Mouse (Mus musculus) midbrain, embryonic 14.5 days (tissue): ENCODE results near the gene Pgs1. TPM values are rescaled to one million over a fixed set of nuclear protein-coding genes. Genes with fewer than 3 reads are reported as not detected.
A peak's percentile ranks its signal among the peaks of the same experiment; 100 is the strongest.

Experiments used
- ATAC-seq: fragments of 200-750 bp; cut with Nextera tagmentation; 2 replicates; pipeline ENCODE4 v1.8.0; 2017; ENCODE audit warnings: moderate number of reproducible peaks, moderate library complexity; ENCODE audit not compliant: low FRiP score, low TSS enrichment
- DNase-seq: peaks from one replicate; pipeline ENCODE4 v3.0.0-alpha.2; 2015
- H3K27ac ChIP-seq: fragments of 300-500 bp; sonication (generic); replicated peaks from 2 replicates; pipeline ENCODE4 v1.5.1; 2014; ENCODE audit warnings: mild to moderate bottlenecking, low read depth, low read length, moderate library complexity
- H3K27me3 ChIP-seq: fragments of 300-500 bp; sonication (generic); 2 replicates; pipeline ENCODE4 v1.6.1; 2014; ENCODE audit warnings: low read length, control low read depth, mixed read lengths; ENCODE audit not compliant: control insufficient read depth, insufficient read depth
- H3K36me3 ChIP-seq: fragments of 300-500 bp; sonication (generic); 2 replicates; pipeline ENCODE4 v1.6.1; 2014; ENCODE audit warnings: low read length, control low read depth; ENCODE audit not compliant: control insufficient read depth, insufficient read depth
- H3K4me1 ChIP-seq: fragments of 300-500 bp; sonication (generic); 2 replicates; pipeline ENCODE4 v1.6.1; 2014; ENCODE audit warnings: mild to moderate bottlenecking, antibody characterized with exemption, low read length, control low read depth; ENCODE audit not compliant: control insufficient read depth, insufficient read depth
- H3K4me2 ChIP-seq: fragments of 300-500 bp; sonication (generic); 2 replicates; pipeline ENCODE4 v1.6.1; 2014; ENCODE audit warnings: mild to moderate bottlenecking, low read length, moderate library complexity
- H3K4me3 ChIP-seq: fragments of 300-500 bp; sonication (generic); replicated peaks from 2 replicates; pipeline ENCODE4 v1.5.1; 2014; ENCODE audit warnings: low read depth, low read length
- H3K9ac ChIP-seq: fragments of 300-500 bp; sonication (generic); replicated peaks from 2 replicates; pipeline ENCODE4 v1.6.1; 2014; ENCODE audit warnings: mild to moderate bottlenecking, low read length, moderate library complexity
- H3K9me3 ChIP-seq: fragments of 300-500 bp; sonication (generic); 2 replicates; pipeline ENCODE4 v1.6.1; 2016; ENCODE audit warnings: low read length, control low read depth, mixed read lengths; ENCODE audit not compliant: control insufficient read depth
- WGBS: fragments of 180-500 bp; shearing (Covaris S2); extraction: QIAGEN DNeasy Blood & Tissue Kit; methylation state at CpG from one replicate; pipeline ENCODE4 v1.1.7; 2014; 5-methylcytosine and 5-hydroxymethylcytosine counted together
- polyA plus RNA-seq: library from polyadenylated mRNA; unstranded; fragments of >200 nt; fragmentation: Nextera tagmentation; extraction: Ambion mirVana; gene quantifications from 2 replicates; pipeline ENCODE4 v1.2.1, GENCODE M21; 2014

The Pgs1 gene
- polyA plus RNA-seq, 1 experiment from 2014 or later = 47.9 TPM

DNA sequence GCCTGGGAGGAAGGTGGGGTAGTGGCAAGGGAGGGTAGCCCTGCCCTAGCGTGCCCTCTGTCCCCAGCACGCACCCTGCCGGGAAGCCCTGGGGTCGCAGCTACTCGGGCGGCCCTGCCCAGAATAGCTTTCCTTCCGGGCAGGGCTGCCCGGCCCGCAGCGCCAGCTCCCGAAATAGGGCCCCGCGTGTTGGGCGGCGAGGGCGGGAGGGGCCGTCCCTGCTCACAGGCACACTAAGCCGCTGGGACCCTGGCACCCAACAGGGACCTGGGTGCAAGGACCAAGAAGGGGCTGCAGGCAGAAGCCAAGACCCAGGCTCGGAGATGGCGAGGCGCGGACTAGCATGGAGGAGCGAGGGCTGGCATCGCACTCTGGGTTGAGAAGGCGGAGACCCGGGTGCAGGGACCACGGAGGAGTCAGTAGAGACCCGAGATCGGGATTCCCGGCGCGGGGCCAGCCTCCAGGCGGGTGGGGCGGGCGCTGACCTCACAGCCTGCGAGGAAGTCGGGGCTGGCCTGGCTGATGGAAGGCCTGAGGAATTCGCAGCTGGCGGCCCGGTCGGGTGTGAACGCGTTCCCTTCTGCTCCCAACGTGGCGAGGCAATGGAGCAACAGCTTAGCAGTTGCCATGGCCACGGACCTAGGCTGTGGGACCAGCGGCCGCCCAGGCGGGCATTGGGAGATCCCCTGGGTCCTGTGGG lies 36.5 kb upstream of the Pgs1 start:
- H3K36me3 ChIP-seq = no peaks in the 10 kb centered on the region
- no peaks in the 10 kb centered on the region for H3K9me3 ChIP-seq
- peak overlapping the region; percentile 22 for H3K4me3 ChIP-seq
- DNase-seq (peak; percentile 82), ATAC-seq (peak; percentile 78)
- H3K9ac ChIP-seq = peak overlapping the region; percentile 52
- peaks cover 6% of the 10 kb centered on the region; the same call in 1 of the 2 replicates for H3K4me1 ChIP-seq
- 0 out of 2 replicates have a peak overlapping the region, but pooled peaks have one; percentile 20 for H3K27ac ChIP-seq
- 1% methylated on average over 49 of the region's 49 CpGs for WGBS
- peak overlapping the region; percentile 54 for H3K4me2 ChIP-seq
- no peaks in the 10 kb centered on the region; the same call in 1 of the 2 replicates for H3K27me3 ChIP-seq

GRCm38 (mm10) chr11:117951391-117951790 lies 34.7 kb upstream of the Pgs1 start:
- DNase-seq = no peak

DNA sequence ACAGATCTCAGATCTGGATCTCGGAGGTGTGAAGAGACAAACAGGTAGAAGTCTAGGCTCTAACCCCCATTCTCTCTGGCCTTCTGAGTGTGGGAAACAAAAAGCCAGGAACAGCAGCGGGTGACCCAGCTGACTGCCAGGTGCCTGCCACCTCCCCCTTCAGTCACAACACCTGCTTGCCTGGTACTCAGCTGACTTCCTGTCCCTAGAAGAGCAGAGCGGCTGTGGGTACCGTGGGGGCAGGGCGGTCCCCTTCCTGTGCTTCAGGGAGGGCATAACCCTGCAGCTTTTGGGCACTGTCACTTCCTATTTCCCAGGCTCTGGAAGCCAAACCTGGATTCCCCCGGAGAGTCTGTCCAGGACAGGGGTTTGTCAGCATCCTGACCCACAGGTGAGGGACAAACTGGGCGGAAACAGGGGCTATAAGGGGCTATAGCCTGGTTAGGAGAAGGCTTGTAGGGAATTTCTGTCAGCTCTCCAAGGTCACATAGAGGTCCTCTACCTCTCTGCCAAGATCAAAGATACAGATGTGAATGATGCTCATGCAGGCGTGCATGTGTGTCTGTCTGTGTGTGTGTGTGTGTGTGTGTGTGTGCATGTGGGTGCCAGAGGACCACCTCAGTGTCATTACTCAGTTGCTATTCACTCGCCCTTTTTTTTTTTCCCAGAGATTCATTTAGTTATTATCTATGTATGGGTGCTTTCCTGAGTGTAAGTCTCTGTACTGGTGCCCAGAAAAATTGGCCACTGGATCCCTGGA lies 33.7 kb upstream of the Pgs1 start:
- Histone ChIP-seq H3K9me3 (no peaks in the 10 kb centered on the region), H3K4me1 (peaks cover 6% of the 10 kb centered on the region; the same call in 1 of the 2 replicates), H3K4me2 (no peak overlapping the region), H3K27ac (no peak overlapping the region), H3K4me3 (no peak overlapping the region), H3K9ac (no peak overlapping the region), H3K27me3 (no peaks in the 10 kb centered on the region; the same call in 1 of the 2 replicates), H3K36me3 (no peaks in the 10 kb centered on the region)
- WGBS = 76% methylated on average over 9 of the region's 9 CpGs
- DNase-seq (no peak), ATAC-seq (no peak)

More at GRCm38 (mm10) chr11:117951391-117951790, 34.7 kb upstream of the Pgs1 start:
- ATAC-seq = no peak
- Histone ChIP-seq H3K4me1 (peaks cover 6% of the 10 kb centered on the region; the same call in 1 of the 2 replicates), H3K9me3 (no peaks in the 10 kb centered on the region), H3K4me3 (no peak overlapping the region), H3K9ac (no peak overlapping the region), H3K4me2 (no peak overlapping the region), H3K27me3 (no peaks in the 10 kb centered on the region; the same call in 1 of the 2 replicates), H3K27ac (no peak overlapping the region), H3K36me3 (no peaks in the 10 kb centered on the region)
- 83% methylated on average over 6 of the region's 6 CpGs for WGBS

DNA sequence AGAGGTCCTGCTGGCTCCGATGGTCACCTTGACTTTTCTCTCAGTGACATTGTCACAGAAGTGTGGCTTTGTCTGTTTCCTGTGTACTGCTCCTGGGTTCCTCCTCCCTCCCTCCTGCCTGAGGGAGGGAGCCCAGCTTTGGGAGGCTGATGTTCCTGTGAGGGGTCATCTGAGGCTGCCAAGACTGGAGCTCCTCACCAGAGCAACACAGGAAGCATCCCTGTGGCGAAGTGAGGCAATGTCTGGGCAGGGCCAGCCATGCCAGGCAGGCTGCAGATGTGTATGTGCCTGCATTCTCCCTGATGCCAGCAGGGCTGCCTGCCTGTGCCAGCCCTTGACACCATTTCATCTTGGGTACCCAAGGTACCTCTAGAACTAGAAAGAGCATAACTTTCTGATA lies 32.0 kb upstream of the Pgs1 start:
- Histone ChIP-seq H3K27ac (no peak overlapping the region), H3K9ac (no peak overlapping the region), H3K4me1 (peaks cover 6% of the 10 kb centered on the region; the same call in 1 of the 2 replicates), H3K4me2 (no peak overlapping the region), H3K9me3 (no peaks in the 10 kb centered on the region), H3K4me3 (no peak overlapping the region), H3K36me3 (no peaks in the 10 kb centered on the region), H3K27me3 (no peaks in the 10 kb centered on the region; the same call in 1 of the 2 replicates)
- ATAC-seq (no peak), DNase-seq (no peak)
- WGBS = 63% methylated on average over 2 of the region's 2 CpGs

DNA sequence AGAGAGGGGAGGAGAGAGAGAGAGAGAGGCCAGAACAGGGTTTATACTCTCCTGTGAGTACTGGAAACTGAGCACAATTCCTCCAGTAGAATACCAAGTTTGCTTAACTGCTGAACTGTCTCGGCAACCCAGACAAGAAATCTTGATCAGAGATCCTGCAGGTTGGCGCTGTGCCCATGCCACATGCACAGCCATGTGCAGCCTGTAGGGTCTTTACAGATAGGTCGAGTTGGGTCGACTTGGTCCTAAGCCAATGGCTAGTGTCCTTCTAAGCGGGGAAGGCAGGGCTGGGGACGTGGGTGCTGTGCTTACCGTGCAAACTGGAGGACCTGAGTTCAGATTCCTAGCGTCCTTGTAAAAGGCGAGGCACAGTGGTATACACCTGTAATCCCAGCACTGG lies 31.3 kb upstream of the Pgs1 start:
- Histone ChIP-seq H3K9ac (no peak overlapping the region), H3K4me2 (no peak overlapping the region), H3K4me3 (no peak overlapping the region), H3K27ac (no peak overlapping the region), H3K27me3 (no peaks in the 10 kb centered on the region; the same call in 1 of the 2 replicates), H3K9me3 (no peaks in the 10 kb centered on the region), H3K36me3 (no peaks in the 10 kb centered on the region), H3K4me1 (peaks cover under 1% of the 10 kb centered on the region; the same call in 1 of the 2 replicates)
- DNase-seq (no peak), ATAC-seq (no peak)
- 85% methylated on average over 9 of the region's 9 CpGs for WGBS

DNA sequence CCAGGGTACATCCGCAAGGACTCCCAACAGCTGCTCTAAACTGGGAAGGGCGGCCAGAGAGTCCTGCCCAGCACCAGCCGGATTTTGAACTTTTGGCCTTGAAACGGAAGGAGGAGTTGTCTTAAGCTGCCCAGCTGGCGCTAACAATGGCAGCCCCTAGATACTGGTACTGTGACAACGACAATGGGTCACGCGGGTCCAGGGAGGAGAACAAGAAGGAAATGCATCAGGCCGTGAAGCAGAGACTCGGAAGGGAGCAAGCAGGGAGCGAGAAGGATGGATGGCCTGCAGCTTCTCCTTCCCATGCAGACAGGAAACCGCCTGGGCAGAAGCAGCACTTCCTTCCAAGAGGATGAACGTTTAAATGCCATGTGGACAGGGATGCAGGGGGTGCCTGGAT lies 30.5 kb upstream of the Pgs1 start:
- no peak overlapping the region for H3K27ac ChIP-seq
- no peaks in the 10 kb centered on the region for H3K27me3 ChIP-seq
- no peak for ATAC-seq
- DNase-seq = no peak
- no peaks in the 10 kb centered on the region for H3K36me3 ChIP-seq
- no peaks in the 10 kb centered on the region for H3K4me1 ChIP-seq
- H3K9me3 ChIP-seq = no peaks in the 10 kb centered on the region
- no peak overlapping the region for H3K9ac ChIP-seq
- H3K4me3 ChIP-seq = no peak overlapping the region
- no peak overlapping the region for H3K4me2 ChIP-seq
- 46% methylated on average over 13 of the region's 13 CpGs for WGBS

GRCm38 (mm10) chr11:117958197-117958596 lies 27.9 kb upstream of the Pgs1 start:
- Histone ChIP-seq H3K9me3 (no peaks in the 10 kb centered on the region), H3K9ac (no peak overlapping the region; the same call in 1 of the 2 replicates), H3K4me1 (peaks cover 11% of the 10 kb centered on the region), H3K36me3 (no peaks in the 10 kb centered on the region), H3K27ac (no peak overlapping the region), H3K4me3 (no peak overlapping the region), H3K4me2 (no peak overlapping the region), H3K27me3 (no peaks in the 10 kb centered on the region)
- DNase-seq (no peak), ATAC-seq (no peak)
- 71% methylated on average over 7 of the region's 7 CpGs for WGBS

DNA sequence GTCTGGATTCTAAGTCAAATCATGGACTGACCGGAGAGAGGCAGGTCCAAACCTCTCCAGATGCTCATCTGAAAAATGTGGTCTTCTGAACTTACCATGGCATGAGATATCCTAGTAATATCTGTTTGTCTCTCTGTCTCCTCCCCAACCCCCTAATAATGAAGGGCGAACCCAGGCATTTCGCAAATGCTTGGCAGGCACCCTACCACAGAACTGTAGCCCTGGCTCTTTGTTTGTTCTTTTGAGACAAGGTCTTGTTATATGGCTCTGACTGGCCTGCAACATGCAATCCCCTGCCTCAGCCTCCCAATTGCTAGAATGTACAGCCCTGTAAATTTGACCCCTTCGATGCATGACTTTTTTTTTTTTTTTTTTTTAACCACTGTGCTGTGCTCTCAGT lies 26.9 kb upstream of the Pgs1 start:
- Histone ChIP-seq H3K4me2 (no peak overlapping the region), H3K4me3 (no peak overlapping the region), H3K36me3 (no peaks in the 10 kb centered on the region), H3K27me3 (no peaks in the 10 kb centered on the region), H3K9ac (no peak overlapping the region), H3K27ac (no peak overlapping the region), H3K9me3 (no peaks in the 10 kb centered on the region), H3K4me1 (peaks cover 19% of the 10 kb centered on the region)
- ATAC-seq (no peak), DNase-seq (no peak)
- 91% methylated on average over 4 of the region's 4 CpGs for WGBS
